Mouse (Mus musculus): ENCODE measurements at regions not wholly inside any gene's neighbourhood (a gene's known extent, or its start where the extent isn't known, plus 50 kb on each side); places are given as distances from the start of the nearest gene placed in this dataset.

DNA sequence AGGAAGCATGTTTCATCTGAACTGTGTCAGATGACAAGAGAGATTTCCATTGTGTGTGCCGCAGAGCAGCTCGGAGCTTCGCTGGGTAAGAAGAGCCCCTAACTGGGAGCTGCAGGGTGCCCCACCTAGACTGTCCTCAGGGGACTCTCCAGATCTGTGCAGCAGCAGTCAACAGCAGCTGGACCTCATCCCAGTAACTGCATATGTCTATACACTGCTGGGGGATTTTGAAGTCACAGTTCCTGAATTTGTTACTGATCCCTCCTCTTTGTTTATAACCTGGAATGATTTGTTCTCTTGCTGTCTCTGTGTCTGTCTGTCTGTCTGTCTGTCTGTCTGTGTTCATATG, 249.6 kb downstream of the Ttll7 start:
- no peak for TF ChIP-seq POLR2A (IDR thresholded peaks at IDR 0.05; ENCODE audit: control insufficient read depth in 1 of 2, insufficient read depth in 1 of 2, low read depth in 1 of 2, low read length in 2 of 2, poor library complexity in 1 of 2)
- no peak for TF ChIP-seq ZNF384 (IDR thresholded peaks at IDR 0.05; ENCODE audit: low read depth, low read length)
- TF ChIP-seq SMC3 (IDR thresholded peaks at IDR 0.05; ENCODE audit: low read depth, low read length): no peak

All from MEL (cell line).